Mouse (Mus musculus) myocyte (in vitro differentiated cells): ENCODE results near the gene Msln.

Experiments used
- MYOG ChIP-seq, 3 experiments: IDR thresholded peaks; one replicate each; pipeline ENCODE4 v1.6.1; 2011; ENCODE audit warnings: control low read depth in 2 of 3, low read depth in 2 of 3, mild to moderate bottlenecking in 2 of 3; ENCODE audit not compliant: insufficient read length in 2 of 3, control insufficient read depth in 1 of 3, insufficient read depth in 1 of 3
- POLR2A ChIP-seq: IDR thresholded peaks from one replicate; pipeline ENCODE4 v1.6.1; 2011; ENCODE audit warnings: low read depth, mild to moderate bottlenecking, control low read depth, moderate library complexity; ENCODE audit not compliant: insufficient read length

DNA sequence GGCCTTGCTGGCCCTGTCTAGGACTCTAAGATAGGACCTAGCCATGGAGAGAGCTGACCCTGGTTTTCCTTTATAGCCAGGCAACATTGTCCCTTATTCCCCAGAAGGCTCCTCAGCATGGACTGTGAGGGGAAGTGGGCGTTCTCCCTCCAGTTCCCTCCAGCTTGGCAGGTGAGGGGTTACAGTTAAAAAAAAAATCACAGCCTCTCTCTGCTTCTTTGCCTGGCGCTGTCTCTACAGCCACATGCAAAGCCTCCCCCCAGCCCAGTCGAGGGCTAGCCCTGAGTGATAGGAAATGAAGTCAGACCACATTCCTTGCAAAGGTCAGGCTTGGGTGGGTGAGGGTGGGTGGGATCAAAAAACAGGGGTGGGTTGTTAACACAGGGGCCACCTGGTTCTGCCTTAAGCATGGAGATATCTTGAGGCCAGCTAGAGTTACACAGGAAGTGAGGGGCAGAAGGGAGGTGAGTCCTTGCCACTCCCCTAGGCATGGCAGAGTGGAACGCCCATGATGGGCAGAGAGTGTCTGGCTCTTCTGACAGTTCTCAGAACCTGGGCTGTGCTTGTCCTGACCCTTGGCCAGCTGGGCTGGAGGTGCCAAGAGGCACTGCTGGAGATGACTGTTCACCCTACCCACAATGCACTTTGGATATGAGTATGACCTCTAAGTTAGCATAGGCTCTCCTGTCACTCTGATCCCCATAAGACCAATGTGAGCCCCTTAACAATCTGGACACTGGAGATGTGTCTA lies 1.6 kb upstream of the Msln start:
- TF ChIP-seq POLR2A (no peak), MYOG (IDR thresholded peaks at IDR 0.05; ENCODE audit: control insufficient read depth in 1 of 3, insufficient read depth in 1 of 3, insufficient read length in 2 of 3, low read depth in 2 of 3) (peak in 1 of 3 experiments; percentile 70)
